Mouse (Mus musculus) mouse embryonic stem cell (cell line): ENCODE results near the gene Bap1.

ENCODE experiments used
- in situ Hi-C, 2 experiments: fragments of 300-500 bp; cut with MboI; formaldehyde crosslinking; loops; 1 replicate in 1 of 2; 3 replicates in 1 of 2; pipeline ENCODE4 v1.14.3; 2019 to 2020; ENCODE audit warnings: low sequenced_read_pairs in 2 of 2, low pct_unique_long_range_greater_than_20kb in 1 of 2, mixed read lengths in 1 of 2; ENCODE audit not compliant: unreplicated experiment in 1 of 2

Gene Bap1

DNA sequence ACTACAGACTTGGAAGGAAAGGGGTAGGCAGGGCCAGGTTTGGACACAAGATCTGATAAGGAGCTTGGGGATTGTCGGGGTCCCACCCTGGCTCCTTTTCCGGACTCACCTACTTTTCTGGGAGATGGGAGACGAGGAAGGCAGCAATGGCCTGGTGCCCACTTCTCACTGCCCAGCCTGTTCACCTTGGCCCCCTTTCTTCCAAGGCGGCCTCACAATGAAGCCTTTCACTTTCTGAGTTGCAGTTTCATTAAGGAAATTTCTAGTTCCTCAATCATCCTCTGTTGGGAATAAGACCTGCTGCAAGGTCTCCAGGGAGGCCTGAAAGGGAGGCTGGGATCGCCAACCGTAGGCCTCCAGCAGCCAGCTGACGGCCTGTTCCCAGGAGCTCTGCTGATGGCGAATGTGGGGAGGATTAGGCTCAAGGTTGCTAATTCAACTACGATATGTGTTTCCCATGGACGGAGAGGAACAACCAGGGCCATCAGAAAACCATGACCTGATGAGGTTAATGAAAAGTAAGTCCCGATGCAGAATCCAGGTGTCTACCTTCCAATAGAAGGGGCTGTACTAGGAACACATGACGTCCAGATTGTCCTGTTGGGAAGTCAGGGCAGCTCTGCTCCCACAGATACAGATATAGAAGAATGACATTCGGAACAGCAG lies 18.7 kb upstream of the Bap1 start:
- in situ Hi-C loops = no loop called here

- in situ Hi-C loops = no loop called here
Measured at GRCm38 (mm10) chr14:31233070-31233995, 17.9 kb upstream of the Bap1 start.

GRCm38 (mm10) chr14:31233996-31234591 lies 17.2 kb upstream of the Bap1 start:
- in situ Hi-C loops = no loop called here

- in situ Hi-C loops = no loop called here
Measured at GRCm38 (mm10) chr14:31237101-31237882, 14.0 kb upstream of the Bap1 start.

- in situ Hi-C loops = no loop called here
Measured at GRCm38 (mm10) chr14:31240528-31240927, 10.7 kb upstream of the Bap1 start.

DNA sequence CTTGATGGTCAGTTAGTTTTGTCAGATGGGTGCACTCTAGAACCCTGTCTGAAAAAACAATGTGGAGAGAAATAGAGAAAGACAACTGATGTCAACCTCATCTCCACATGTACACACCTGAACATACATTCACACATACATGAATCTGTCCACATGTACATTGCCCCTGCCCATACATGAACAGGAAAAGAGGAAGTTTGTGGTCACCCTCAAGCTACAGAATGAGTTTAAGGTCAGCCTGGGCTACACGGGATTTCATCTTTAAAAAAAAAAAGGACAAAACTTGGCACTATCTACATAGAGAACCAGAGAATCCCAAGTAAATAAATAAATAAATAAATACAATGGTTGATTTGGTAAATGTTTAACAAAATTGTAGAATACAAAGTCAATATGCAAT lies 6.5 kb upstream of the Bap1 start:
- in situ Hi-C loops = no loop called here

GRCm38 (mm10) chr14:31245946-31246345 lies 5.3 kb upstream of the Bap1 start:
- in situ Hi-C loops = no loop called here

DNA sequence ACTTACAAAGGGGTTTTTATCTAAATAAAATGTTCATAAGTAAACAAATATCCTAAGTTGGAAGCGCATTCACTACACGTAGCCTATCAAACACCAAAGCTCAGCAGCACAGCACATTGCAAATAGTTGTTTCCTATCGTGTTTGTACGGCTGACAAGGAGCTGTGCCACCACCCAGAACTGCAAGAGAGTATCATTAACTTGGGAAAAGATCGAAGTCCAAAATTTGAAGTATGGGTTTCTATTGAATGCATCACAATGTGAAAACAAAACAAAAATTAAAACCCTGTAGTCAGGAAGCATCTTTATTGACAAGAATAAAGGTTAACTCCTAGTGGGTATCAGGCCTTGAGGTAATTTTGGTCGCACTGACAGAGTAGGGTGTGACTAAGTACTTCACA lies 2.9 kb upstream of the Bap1 start:
- in situ Hi-C loops = no loop called here

DNA sequence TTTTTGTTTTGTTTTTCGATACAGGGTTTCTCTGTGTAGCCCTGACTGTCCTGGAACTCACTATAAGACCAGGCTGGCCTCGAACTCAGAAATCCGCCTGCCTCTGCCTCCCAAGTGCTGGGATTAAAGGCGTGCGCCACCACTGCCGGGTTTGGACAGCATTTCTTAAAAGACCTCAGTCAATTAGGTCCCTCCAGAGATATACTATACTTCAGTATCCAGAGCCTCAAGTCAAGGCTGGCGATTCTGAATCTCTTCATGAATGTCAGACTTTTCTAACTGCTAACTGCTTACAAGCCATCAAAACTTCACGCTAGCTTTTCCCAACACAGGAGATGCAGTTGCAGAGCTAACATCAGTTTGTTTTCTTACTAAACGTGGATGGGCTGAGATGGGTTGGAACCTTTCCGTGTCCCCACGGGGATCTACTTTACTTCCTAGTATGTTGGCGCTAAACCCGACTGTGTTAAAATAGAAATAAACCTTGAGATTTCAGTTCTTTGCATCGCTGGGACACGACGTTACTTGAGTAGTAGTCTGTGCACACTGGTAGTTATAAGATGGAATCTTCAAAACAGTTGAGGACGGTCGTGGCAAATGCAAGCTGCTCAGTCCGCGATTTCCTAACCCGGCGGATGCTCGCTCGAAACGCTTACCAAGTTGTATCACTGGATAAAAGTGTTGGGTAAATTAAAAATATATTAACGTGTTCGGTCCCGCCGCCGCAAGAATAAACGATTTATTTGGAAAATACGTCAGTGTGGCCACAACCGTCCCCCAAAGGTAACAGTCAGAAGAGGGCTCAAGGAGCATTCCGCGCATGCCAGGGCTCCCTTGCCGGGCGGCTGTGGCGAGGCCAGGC lies 797 bp upstream of the Bap1 start:
- in situ Hi-C loops = no loop called here

- in situ Hi-C loops = no loop called here
Measured at GRCm38 (mm10) chr14:31251626-31252025, 376 bp downstream of the Bap1 start.

GRCm38 (mm10) chr14:31252091-31252490 lies 841 bp downstream of the Bap1 start:
- in situ Hi-C loops = no loop called here

DNA sequence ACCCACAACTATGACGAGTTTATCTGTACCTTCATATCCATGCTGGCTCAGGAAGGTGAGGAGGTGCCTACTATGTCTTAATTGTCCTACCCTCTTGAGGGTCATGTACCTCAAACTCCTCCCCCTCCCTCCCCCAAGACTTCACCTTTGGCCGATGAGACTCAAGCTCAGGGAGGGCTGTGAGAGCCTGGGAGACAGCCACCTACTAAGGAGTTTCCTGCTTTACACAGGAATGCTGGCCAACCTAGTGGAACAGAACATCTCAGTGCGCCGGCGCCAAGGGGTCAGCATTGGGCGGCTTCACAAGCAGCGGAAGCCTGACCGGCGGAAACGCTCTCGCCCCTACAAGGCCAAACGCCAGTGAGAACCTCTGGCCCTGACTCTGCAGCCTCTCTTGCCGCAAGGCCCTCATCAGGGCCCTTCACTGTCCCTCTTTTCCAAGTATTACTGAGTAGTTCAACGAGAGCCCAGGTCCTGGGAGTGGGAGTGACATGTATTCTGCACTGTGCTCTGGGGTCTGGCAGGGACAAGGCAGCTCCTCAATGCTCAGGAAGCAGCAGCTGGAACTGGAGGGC lies 7.3 kb downstream of the Bap1 start:
- in situ Hi-C loops = no loop called here

GRCm38 (mm10) chr14:31260374-31260773 lies 9.1 kb downstream of the Bap1 start:
- in situ Hi-C loops = no loop called here

DNA sequence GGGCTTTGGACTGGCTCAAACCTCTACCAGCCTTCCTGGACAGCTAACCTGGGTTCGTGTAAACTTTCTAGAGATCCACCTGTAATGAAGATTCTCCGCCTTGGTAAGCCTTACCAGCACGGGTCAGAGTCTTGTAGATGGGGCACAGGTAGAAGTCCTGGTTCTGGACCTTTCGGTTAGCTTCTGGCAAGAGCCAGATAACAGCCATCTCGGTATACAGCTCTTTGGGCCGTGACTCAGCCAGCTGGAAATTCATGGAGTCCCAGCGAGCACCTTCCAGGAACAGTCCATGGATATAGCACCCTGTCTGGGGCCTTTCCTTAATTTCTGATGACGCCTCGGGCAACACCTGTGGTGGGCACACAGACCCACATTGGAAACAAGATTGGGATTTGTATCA lies 9.7 kb downstream of the Bap1 start:
- in situ Hi-C loops = no loop called here

- in situ Hi-C loops = no loop called here
Measured at GRCm38 (mm10) chr14:31267649-31268048, 16.4 kb downstream of the Bap1 start.

DNA sequence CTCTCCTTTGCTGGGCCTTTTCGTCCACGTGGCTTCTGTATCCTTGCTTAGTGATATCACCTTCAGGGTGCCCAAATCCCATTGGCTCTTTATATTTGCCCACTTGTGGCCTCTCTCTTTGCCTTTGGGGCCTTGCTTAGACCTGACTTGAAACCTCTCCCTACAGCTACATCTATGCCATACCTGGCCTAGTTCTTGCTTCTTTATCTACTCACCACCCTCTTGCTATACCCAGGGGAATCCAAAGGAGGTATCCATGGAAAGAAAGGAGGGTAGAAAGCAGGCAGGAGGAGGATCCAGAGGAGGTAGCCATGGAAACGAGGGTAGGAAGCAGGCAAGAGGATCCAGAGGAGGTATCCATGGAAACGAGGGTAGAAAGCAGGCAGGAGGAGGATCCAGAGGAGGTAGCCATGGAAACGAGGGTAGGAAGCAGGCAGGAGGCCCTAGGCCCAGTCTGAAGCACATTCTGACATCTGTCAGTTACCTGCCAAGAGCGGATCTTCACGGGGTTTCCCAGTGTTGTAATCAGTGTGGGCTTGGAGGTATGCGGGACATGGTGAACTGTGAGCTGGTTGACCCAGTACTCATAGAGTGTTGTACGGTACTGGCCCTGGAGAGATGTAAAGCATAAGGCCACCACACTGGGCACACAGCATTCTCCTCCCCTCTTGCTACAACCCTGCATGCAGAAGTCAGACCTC lies 17.2 kb downstream of the Bap1 start:
- in situ Hi-C loops = no loop called here

- in situ Hi-C loops = no loop called here
Measured at GRCm38 (mm10) chr14:31269456-31270100, 18.3 kb downstream of the Bap1 start.
